Mouse (Mus musculus) left cerebral cortex, adult 2 months (tissue): ENCODE data around the gene Arvcf. TPM values are rescaled to one million over a fixed set of nuclear protein-coding genes. Genes with fewer than 3 reads are reported as not detected.

ENCODE experiments used
- DNase-seq, 2 experiments: peaks; one replicate each; pipeline ENCODE4 v3.0.0; 2021 to 2022; ENCODE audit warnings: low spot score in 2 of 2, mixed read lengths in 1 of 2; ENCODE audit errors: extremely low spot score in 1 of 2
- H3K27ac ChIP-seq: fragments of 200-600 bp; 2 replicates; pipeline ENCODE4 v1.8.1; 2022
- H3K4me3 ChIP-seq: fragments of 200-600 bp; 2 replicates; pipeline ENCODE4 v1.8.1; 2022
- CTCF ChIP-seq: fragments of 200-600 bp; IDR thresholded peaks from 2 replicates; pipeline ENCODE4 v1.8.1; 2022; ENCODE audit warnings: antibody characterized with exemption, mild to moderate bottlenecking, moderate library complexity
- intact Hi-C: fragments of 180-260 bp; cut with DNase I; formaldehyde crosslinking; loops from one replicate; pipeline ENCODE4 v1.15.1; 2025
- total RNA-seq, 2 experiments: library from RNA; stranded (reverse); gene quantifications; 2 replicates each; pipeline ENCODE4 v1.2.3; 2021

Gene Arvcf
- total RNA-seq, 2 experiments from 2014 or later: 39.1 to 50.4 TPM

DNA sequence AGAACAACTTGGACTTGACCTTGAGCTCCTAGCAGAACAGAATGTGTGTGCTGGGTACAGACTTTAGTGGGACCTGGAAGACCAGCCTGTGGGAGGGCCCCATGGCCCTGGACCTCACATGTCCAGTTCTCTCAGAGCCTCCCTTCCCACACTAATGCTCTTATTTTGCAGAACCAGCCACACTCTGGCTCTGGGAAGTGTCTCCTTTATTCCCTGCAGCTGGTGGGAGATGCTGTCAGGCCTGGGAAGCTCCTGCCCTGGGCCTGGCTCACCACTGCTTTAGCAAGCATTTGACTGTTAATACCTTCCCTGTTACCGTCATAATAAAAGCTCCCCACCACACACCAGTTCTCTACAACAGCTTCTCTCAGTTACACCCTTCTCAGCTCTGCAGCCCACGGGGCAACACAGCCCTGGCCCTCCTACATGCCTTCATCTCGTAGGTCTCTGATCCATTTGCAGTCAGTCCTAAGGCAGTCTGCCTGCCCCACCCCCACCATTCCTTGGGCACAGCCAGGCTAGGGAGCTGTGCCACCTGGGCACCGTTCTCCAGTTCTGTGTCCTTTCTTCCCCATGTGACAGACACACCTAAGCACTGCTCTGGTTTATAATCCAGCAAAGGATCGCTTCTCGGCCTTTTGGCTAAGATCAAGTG, 12.3 kb downstream of the Arvcf start:
- Histone ChIP-seq H3K27ac (peak overlapping the region; percentile 8; the same call in 1 of the 2 replicates), H3K4me3 (no peak overlapping the region)
- TF ChIP-seq CTCF: no peak
- no peak for DNase-seq
- intact Hi-C loops: no loop called here

DNA sequence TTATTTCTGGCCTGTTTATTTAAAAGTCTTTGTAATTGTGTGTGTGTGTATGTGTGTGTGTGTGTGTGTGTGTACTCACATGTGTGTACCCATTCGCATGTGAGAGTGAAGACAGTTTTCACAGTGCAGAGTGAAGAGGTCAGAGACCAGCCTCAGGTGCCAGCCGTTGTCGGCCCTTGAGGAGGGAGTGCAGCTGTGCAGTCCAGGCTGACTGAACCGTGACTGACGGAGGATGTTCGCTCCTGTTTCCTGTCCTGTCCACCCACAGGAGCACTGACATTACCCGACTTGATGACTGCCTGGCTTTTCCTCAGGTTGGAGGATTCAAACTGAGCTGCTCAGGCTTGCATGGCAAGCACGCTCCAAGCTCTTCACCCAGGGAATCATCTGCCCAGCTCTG, 15.0 kb downstream of the Arvcf start:
- intact Hi-C loops: no loop called here

DNA sequence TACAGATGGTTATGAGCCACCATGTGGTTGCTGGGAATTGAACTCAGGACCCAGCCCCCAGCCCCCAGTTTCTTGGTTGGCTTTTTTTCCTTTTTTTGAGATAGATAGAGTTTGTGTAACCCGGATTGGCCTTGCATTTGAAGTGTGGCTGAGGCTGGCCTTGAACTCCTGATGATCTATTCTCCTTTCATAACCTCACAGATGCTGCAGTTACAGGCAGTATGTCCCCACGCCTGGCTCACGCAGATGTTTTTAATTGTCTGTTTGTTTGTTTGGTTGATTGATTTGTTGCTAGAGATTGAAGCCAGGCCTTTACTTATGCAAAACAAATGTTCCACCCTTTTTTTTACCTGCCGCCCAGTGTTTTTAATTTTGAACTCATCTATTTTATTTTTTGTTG, 18.9 kb downstream of the Arvcf start:
- intact Hi-C loops: no loop called here
- no peak for DNase-seq
- Histone ChIP-seq H3K27ac (no peak overlapping the region), H3K4me3 (no peak overlapping the region)
- no peak for TF ChIP-seq CTCF

More for the DNA sequence above, 15.0 kb downstream of the Arvcf start:
- Histone ChIP-seq H3K4me3 (no peak overlapping the region), H3K27ac (no peak overlapping the region)
- DNase-seq: no peak
- TF ChIP-seq CTCF: no peak

DNA sequence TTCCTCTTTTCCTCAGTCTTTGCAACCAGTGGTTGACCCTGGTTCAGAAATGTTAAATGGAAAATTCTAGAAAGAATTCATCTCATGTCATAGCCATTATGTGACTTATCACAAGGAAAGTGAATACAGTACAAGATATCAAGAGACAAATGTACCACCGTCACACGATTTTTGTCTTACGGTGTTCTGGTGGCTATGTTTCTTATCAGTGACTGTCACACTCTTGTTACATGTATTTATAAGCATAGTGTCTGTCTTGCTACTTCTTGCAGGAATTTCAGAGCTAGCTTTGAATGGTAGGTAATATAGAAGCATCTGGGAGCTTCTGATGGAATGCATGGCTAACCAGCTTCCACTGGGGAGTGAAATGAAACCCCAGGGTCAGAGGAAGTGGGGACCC, 22.2 kb downstream of the Arvcf start:
- TF ChIP-seq CTCF: no peak
- Histone ChIP-seq H3K4me3 (no peak overlapping the region), H3K27ac (no peak overlapping the region)
- intact Hi-C loops: no loop called here
- no peak for DNase-seq

DNA sequence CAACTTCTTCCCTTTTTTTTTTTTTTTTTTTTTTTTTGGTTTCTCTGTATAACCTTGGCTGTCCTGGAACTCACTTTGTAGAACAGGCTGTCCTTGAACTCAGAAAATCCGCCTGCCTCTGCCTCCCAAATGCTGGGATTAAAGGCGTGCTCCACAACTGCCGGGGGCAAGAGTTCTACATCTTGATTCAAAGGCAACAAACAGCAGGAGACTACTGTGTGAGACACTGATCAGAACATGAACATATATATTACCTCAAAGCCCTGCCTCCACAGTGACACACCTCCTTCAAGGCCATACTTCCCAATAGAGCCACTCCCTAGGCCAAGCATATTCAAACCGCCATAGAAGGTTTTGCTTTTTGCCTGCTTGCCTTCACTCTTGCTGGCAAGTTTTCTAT, 25.6 kb downstream of the Arvcf start:
- intact Hi-C loops: no loop called here
- no peak for TF ChIP-seq CTCF

DNA sequence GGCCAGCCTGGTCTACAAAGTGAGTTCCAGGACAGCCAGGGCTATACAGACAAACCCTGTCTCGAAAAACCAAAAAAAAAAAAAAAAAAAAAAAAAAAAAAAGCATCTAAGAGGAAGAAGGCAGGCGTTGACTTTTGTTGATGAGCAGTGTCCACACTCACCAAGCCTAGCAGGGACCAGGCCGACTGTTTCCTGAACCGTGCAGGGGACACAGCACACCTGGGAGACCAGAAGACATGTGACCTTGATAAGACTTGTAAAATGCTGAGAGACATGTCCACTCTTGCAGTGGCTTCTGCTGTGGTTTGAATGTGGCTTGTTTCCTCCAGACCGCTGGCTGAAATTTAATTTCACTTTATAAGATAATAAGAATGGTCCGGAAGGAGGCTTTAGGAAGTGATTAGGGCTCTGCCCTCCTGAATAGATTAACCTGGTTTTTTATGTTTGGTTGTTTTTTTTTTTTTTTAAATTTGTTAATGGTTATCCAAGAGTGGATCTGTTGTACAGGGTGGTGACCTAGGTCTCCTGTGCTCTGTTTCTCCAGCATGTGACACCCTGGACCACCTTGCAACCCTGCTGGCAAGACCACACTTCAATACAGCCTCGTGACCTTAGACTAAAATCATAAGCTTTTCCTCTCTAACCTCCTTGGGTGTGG, 28.4 kb downstream of the Arvcf start:
- intact Hi-C loops: no loop called here
- no peak for TF ChIP-seq CTCF
- H3K27ac ChIP-seq: no peak overlapping the region

More for the DNA sequence above, 25.6 kb downstream of the Arvcf start:
- no peak for DNase-seq
- Histone ChIP-seq H3K4me3 (no peak overlapping the region), H3K27ac (no peak overlapping the region)

DNA sequence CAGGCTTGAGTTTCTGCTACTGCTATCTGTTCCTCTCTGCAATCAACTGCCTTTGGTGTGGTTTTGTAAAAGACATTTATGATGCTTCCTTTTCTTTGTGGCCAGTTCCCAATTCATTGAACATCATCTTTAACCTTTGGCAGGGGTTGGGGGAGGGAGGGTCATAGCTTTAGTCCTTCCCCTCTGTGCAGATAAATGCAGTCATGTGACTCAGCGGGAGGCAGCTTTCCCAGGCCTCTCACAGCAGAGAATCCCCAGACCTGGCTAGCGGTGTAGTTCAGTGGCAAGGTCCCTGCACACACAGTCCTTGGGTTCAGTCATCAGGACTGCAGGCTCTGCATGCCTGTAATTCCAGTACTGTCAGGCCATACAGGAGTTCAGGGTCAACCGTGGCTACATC, 29.2 kb downstream of the Arvcf start:
- H3K27ac ChIP-seq: no peak overlapping the region
- no peak for TF ChIP-seq CTCF
- DNase-seq: no peak
- H3K4me3 ChIP-seq: no peak overlapping the region
- intact Hi-C loops: no loop called here

More for the DNA sequence above, 28.4 kb downstream of the Arvcf start:
- no peak overlapping the region for H3K4me3 ChIP-seq
- DNase-seq: no peak

DNA sequence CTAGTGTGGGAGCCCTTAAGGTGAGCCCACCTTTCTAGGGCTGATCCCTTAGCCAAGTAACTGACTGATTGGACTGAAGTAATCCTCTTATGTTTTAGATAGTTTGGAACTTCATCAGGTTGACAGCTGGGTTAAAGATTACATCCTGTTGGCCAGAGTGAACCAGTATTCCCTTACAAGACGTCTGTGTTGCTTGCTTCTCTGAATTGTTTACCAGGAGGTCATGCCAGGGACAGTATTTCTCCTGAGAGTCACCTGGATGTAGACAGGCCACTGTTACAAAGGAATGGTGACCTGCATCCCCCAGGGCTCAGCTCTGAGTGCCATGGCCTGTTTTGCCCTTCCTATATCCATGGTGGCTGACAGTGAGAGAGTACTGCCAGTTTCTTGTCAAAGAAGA, 30.5 kb downstream of the Arvcf start:
- intact Hi-C loops: no loop called here

DNA sequence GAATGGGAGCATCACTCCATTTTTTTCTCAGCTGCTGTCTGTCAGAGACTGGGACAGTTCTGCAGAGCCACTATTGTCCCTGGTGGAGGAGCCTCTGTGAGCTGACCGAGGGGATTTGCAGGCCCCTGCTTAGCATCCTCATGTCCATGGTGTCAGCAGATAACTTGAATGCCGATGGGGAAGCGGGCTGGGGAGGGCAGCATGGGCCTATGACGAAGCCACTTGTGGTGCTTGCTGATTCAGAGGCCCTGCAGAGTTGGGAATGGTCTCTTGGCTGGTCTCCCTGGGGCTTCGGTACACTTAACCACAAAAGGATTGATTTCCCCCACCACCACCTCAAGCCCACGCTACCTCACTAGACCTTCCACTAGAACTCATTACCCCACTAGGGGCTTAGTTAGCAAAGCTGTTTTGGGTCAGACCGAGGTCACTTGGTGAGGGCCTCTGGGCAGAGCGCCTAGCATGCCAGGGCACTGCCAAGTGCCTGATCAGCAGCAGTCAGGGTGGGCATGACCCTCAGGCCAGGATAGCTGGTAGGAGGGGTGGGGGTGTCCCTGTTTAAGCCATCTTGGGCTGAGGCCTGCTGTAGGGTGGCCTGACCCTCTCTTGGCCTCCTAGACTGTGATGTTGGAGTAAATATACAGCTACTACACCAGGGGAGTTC, 31.5 kb downstream of the Arvcf start:
- intact Hi-C loops: no loop called here
- Histone ChIP-seq H3K4me3 (no peak overlapping the region), H3K27ac (no peak overlapping the region)
- TF ChIP-seq CTCF: no peak
- DNase-seq: no peak

More for the DNA sequence above, 30.5 kb downstream of the Arvcf start:
- no peak for TF ChIP-seq CTCF
- DNase-seq: no peak
- Histone ChIP-seq H3K4me3 (no peak overlapping the region), H3K27ac (no peak overlapping the region)

DNA sequence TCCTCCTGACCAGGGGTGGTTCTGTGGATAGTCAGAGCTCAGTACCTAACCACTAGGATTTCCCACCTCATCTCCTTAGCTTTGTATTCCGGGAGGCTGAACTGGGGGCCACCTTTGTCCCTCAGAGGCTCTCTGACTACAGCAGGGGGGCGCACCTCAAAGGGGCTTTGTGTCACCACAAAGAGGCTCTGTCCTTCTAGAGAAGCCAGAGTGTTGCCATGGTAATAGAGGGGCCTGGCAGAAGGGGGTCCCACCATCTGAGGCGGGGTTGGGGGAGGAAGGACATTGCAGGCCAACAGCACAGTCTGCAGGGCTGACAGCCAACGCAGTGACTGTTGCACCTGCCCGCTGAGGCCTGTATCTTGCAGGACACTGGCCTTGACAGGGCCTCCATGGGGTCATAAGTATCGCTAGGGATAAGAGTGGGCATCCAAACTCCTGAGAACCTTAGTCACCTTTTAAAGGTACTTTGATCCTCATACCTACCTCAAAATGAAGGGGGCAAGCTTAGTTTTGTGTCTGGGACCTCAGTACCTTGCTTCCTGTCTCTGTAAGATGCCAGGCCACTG, 32.6 kb downstream of the Arvcf start:
- DNase-seq: no peak
- Histone ChIP-seq H3K4me3 (no peak overlapping the region), H3K27ac (no peak overlapping the region)
- no peak for TF ChIP-seq CTCF
- intact Hi-C loops: no loop called here

DNA sequence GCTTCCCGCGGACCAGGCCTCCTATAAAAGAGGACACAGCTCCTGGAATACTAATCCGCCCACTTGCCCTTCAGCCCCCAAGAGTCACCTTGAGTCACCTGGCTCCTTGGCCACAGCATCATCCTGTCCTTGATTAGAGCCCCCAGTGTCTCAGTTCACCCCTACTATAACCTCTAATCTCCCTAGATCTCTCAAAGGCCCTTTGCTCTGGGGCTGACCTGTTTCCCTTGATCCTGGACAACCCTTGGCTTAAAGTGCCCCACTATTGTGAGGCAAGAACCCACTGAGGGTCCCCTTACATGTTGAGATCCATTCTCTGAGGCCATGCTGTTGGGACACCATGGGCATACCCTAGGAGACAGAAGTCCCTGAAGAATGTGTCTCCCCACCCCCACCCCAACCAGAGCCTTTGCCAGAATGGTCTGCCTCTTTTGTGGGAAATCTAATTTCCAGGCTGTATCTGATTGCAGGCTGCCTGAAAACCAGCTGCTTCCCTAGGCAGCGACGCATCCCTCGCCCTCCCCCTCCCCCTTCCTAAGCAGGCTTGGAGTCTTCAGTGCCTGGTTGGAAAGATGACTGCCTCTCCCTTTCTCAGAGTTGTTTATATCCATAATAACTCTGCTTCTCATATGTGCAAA, 33.8 kb downstream of the Arvcf start:
- no peak for DNase-seq
- intact Hi-C loops: no loop called here
- TF ChIP-seq CTCF: no peak
- Histone ChIP-seq H3K27ac (no peak overlapping the region), H3K4me3 (no peak overlapping the region)
